Mouse (Mus musculus) heart, embryonic 16.5 days (tissue): ENCODE data around the gene Ell2. TPM values are rescaled to one million over a fixed set of nuclear protein-coding genes. Genes with fewer than 3 reads are reported as not detected.

ENCODE experiments used
- ATAC-seq: fragments of 200-750 bp; cut with Nextera tagmentation; replicated peaks from 2 replicates; pipeline ENCODE4 v1.8.0; 2017; ENCODE audit warnings: moderate number of reproducible peaks; ENCODE audit not compliant: insufficient read depth, low FRiP score; ENCODE audit errors: extremely low read depth
- H3K27ac ChIP-seq: fragments of 300-500 bp; sonication (generic); 2 replicates; pipeline ENCODE4 v1.5.1; 2014; ENCODE audit warnings: mild to moderate bottlenecking, low read length, control low read depth, moderate library complexity
- H3K27me3 ChIP-seq: fragments of 300-500 bp; sonication (generic); 2 replicates; pipeline ENCODE4 v1.6.1; 2014; ENCODE audit warnings: low read length, mixed read lengths; ENCODE audit not compliant: control insufficient read depth, insufficient read depth
- H3K36me3 ChIP-seq: fragments of 300-500 bp; sonication (generic); 2 replicates; pipeline ENCODE4 v1.6.1; 2014; ENCODE audit not compliant: control insufficient read depth, insufficient read depth
- H3K4me1 ChIP-seq: fragments of 300-500 bp; sonication (generic); 2 replicates; pipeline ENCODE4 v1.6.1; 2014; ENCODE audit warnings: low read length, mixed read lengths; ENCODE audit not compliant: control insufficient read depth, insufficient read depth
- H3K4me2 ChIP-seq: fragments of 300-500 bp; sonication (generic); 2 replicates; pipeline ENCODE4 v1.6.1; 2014; ENCODE audit warnings: low read depth, mild to moderate bottlenecking, control low read depth, low read length
- H3K4me3 ChIP-seq: fragments of 300-500 bp; sonication (generic); 2 replicates; pipeline ENCODE4 v1.5.1; 2014; ENCODE audit warnings: mild to moderate bottlenecking, control low read depth, low read length
- H3K9ac ChIP-seq: fragments of 300-500 bp; sonication (generic); 2 replicates; pipeline ENCODE4 v1.6.1; 2014; ENCODE audit warnings: low read length, control low read depth
- H3K9me3 ChIP-seq: fragments of 300-500 bp; sonication (generic); replicated peaks from 2 replicates; pipeline ENCODE4 v1.6.1; 2016; ENCODE audit warnings: low read length; ENCODE audit not compliant: control insufficient read depth
- WGBS: fragments of 180-500 bp; shearing (Covaris S2); extraction: QIAGEN DNeasy Blood & Tissue Kit; methylation state at CpG from one replicate; pipeline ENCODE4 v1.1.7; 2014; 5-methylcytosine and 5-hydroxymethylcytosine counted together
- polyA plus RNA-seq: library from polyadenylated mRNA; unstranded; fragments of >200 nt; fragmentation: Nextera tagmentation; extraction: Ambion mirVana; gene quantifications from 2 replicates; pipeline ENCODE4 v1.2.1, GENCODE M21; 2015

Ell2 gene
- polyA plus RNA-seq, 1 experiment from 2014 or later: 3.8 TPM

DNA sequence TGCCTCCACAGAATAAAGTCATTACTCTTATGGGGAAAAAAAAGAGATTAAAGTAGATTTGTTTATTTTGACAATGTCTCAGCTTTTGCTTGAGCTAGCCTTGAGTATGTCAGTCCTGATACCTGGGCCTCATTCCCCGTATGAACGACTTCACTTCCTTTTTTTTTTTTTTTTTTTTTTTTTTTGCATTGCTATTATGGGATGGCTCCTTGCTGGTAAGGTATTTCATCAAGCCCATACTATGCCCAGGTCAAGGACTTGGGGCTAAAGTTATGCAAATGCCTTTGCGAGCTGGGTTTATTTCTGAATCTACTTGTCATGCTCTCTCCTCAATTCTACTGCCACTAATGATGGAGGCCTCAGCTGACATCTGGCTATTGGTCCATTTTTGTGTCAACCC lies 80.8 kb downstream of the Ell2 start:
- Histone ChIP-seq H3K4me3 (no peak overlapping the region), H3K27ac (no peak overlapping the region), H3K9ac (no peak overlapping the region), H3K36me3 (no peaks in the 10 kb centered on the region), H3K27me3 (no peaks in the 10 kb centered on the region), H3K4me2 (no peak overlapping the region), H3K9me3 (no peaks in the 10 kb centered on the region), H3K4me1 (no peaks in the 10 kb centered on the region)
- WGBS: 75% methylated on average over 3 of the region's 3 CpGs
- ATAC-seq: no peak

- no peaks in the 10 kb centered on the region for H3K9me3 ChIP-seq
- H3K4me1 ChIP-seq: no peaks in the 10 kb centered on the region
- H3K4me3 ChIP-seq: no peak overlapping the region
- no peak for ATAC-seq
- H3K27ac ChIP-seq: no peak overlapping the region
- WGBS: 86% methylated on average over 4 of the region's 4 CpGs
- no peak overlapping the region for H3K9ac ChIP-seq
- H3K27me3 ChIP-seq: no peaks in the 10 kb centered on the region
- no peaks in the 10 kb centered on the region for H3K36me3 ChIP-seq
- H3K4me2 ChIP-seq: no peak overlapping the region
Observed at GRCm38 (mm10) chr13:75788178-75788577, 81.6 kb downstream of the Ell2 start.

DNA sequence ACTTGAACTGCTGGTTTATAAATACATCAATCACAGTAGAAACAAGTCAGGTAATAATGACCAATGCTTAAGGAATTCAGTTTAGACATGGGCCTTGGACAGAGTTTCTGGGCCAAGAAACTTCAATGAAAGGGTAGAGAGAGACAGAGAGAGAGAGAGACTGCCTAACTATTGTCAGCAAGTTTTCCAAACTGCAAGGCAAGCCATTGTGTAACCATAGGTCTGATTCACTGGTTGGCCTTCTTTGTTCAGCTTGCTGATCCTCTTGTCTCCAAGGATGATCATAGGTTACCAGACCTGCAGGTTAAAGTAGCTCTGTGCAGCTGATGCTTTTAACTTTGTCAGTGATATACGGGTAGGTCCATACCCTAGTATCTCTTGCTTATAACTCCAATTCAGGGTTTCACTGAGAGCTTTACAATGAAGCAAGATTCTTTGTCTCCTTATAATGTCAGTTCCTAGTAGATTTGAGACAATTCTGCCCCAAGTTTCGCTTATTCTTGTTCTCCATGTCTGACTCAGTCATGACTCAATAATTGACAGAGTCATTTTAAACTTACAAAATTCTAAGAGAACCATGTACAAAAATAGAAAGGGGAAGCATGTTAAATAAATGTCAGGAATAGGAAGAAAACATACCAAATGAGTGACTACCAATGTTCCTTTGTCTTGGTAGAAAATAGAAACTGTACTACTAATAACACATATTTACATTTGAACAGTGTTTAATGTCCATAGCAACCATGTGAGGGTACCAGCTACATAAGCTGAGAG lies 82.7 kb downstream of the Ell2 start:
- Histone ChIP-seq H3K27ac (no peak overlapping the region), H3K4me1 (no peaks in the 10 kb centered on the region), H3K27me3 (no peaks in the 10 kb centered on the region), H3K4me3 (no peak overlapping the region), H3K9me3 (no peaks in the 10 kb centered on the region), H3K36me3 (no peaks in the 10 kb centered on the region), H3K9ac (no peak overlapping the region), H3K4me2 (no peak overlapping the region)
- no peak for ATAC-seq
- WGBS: 90% methylated on average over 2 of the region's 2 CpGs

GRCm38 (mm10) chr13:75790550-75791205 lies 84.1 kb downstream of the Ell2 start:
- H3K27me3 ChIP-seq: no peaks in the 10 kb centered on the region
- H3K36me3 ChIP-seq: no peaks in the 10 kb centered on the region
- no peak overlapping the region for H3K4me3 ChIP-seq
- no peaks in the 10 kb centered on the region for H3K9me3 ChIP-seq
- no peaks in the 10 kb centered on the region for H3K4me1 ChIP-seq
- no peak overlapping the region for H3K27ac ChIP-seq
- WGBS: 59% methylated on average over 1 of the region's 1 CpGs
- no peak for ATAC-seq
- no peak overlapping the region for H3K9ac ChIP-seq
- no peak overlapping the region for H3K4me2 ChIP-seq

- WGBS: 70% methylated on average over 6 of the region's 6 CpGs
- H3K4me3 ChIP-seq: no peak overlapping the region
- H3K4me2 ChIP-seq: no peak overlapping the region
- no peak overlapping the region for H3K27ac ChIP-seq
- no peaks in the 10 kb centered on the region for H3K9me3 ChIP-seq
- no peak for ATAC-seq
- no peaks in the 10 kb centered on the region for H3K36me3 ChIP-seq
- no peaks in the 10 kb centered on the region for H3K27me3 ChIP-seq
- H3K4me1 ChIP-seq: peaks cover 4% of the 10 kb centered on the region; the same call in 1 of the 2 replicates
- H3K9ac ChIP-seq: no peak overlapping the region
Observed at GRCm38 (mm10) chr13:75793863-75794629, 87.5 kb downstream of the Ell2 start.

- Histone ChIP-seq H3K4me3 (peak overlapping the region; percentile 50), H3K27ac (peak overlapping the region; percentile 52), H3K27me3 (no peaks in the 10 kb centered on the region), H3K4me2 (peak overlapping the region; percentile 71), H3K4me1 (peaks cover 4% of the 10 kb centered on the region; the same call in 1 of the 2 replicates), H3K36me3 (no peaks in the 10 kb centered on the region), H3K9ac (peak overlapping the region; percentile 56), H3K9me3 (no peaks in the 10 kb centered on the region)
- 14% methylated on average over 18 of the region's 18 CpGs for WGBS
- ATAC-seq: peak; percentile 98
Observed at GRCm38 (mm10) chr13:75797369-75798141, 91.0 kb downstream of the Ell2 start.

- ATAC-seq: no peak
- 67% methylated on average over 7 of the region's 7 CpGs for WGBS
- Histone ChIP-seq H3K4me3 (no peak overlapping the region), H3K36me3 (no peaks in the 10 kb centered on the region), H3K9ac (no peak overlapping the region), H3K9me3 (no peaks in the 10 kb centered on the region), H3K4me1 (peaks cover 4% of the 10 kb centered on the region; the same call in 1 of the 2 replicates), H3K27ac (no peak overlapping the region), H3K27me3 (no peaks in the 10 kb centered on the region), H3K4me2 (no peak overlapping the region)
Observed at GRCm38 (mm10) chr13:75798413-75799302, 92.1 kb downstream of the Ell2 start.

- Histone ChIP-seq H3K4me3 (no peak overlapping the region), H3K4me2 (no peak overlapping the region), H3K9me3 (no peaks in the 10 kb centered on the region), H3K4me1 (peaks cover 4% of the 10 kb centered on the region; the same call in 1 of the 2 replicates), H3K27me3 (no peaks in the 10 kb centered on the region), H3K36me3 (no peaks in the 10 kb centered on the region), H3K27ac (no peak overlapping the region), H3K9ac (no peak overlapping the region)
- ATAC-seq: no peak
- WGBS: 91% methylated on average over 3 of the region's 3 CpGs
Observed at GRCm38 (mm10) chr13:75799421-75799820, 92.9 kb downstream of the Ell2 start.
